Mouse (Mus musculus): ENCODE measurements at regions not wholly inside any gene's neighbourhood (a gene's known extent, or its start where the extent isn't known, plus 50 kb on each side); places are given as distances from the start of the nearest gene placed in this dataset.

DNA sequence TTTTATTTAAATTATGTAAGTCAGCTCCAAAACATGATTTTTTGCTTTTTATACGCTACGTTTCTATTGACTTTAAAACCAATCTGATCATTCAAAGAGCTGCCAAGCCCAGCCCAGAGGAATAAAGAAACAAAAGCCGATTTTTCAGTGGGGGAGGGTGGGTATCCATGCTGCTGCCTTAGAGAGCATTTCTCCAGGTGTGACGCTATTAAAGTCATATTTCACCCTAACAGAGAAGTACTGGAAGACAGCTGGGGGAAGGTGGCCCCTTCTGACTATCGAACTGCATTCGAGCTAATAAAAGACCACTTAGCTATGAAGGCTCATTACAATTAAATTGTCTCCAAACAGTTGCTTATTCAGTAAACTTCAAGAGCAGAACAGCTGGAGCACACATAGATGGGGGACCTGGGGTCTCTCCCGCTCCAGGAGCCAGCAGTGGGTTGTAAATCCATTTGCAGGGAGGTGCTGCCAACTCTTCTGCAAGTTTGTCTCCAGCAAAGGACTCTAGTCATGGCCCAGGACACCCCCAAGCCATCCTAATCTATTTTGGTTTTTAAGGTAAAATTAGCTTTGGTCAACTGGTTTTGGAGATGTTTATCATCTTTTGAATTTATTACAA lies 336.5 kb downstream of the Ets1 start:
- TF ChIP-seq POLR2A (IDR thresholded peaks at IDR 0.05; ENCODE audit: borderline replicate concordance, extremely low read depth, insufficient read depth, insufficient read length, poor library complexity, severe bottlenecking) = no peak
- TF ChIP-seq CTCF (IDR thresholded peaks at IDR 0.05; ENCODE audit: borderline replicate concordance, extremely low read depth, insufficient read depth, insufficient read length) = no peak

Data from brain, embryonic 14.5 days (tissue).